8 mouse cellular contexts compared by ENCODE assay signal in genomic region chr7:105399058-105399934, GRCm38 (mm10). TPM values are rescaled to one million over a fixed set of nuclear protein-coding genes. Genes with fewer than 3 reads are reported as not detected.
DNase-seq lines count a peak whose midpoint lies in the region; ATAC-seq and TF ChIP-seq lines count a peak whose summit lies in the region.

No protein-coding gene starts in this region.

- no peaks in the 10 kb centered on the region for H3K27me3 ChIP-seq in hindbrain, embryonic 12.5 days

- H3K4me2 ChIP-seq in hindbrain, embryonic 12.5 days (replicated peaks): peak overlapping the region; percentile 72

- TF ChIP-seq POLR2A in lung, adult 2 months (IDR thresholded peaks at IDR 0.05; ENCODE audit: borderline replicate concordance, extremely low read depth, low read depth, low read length): no peak

- peak overlapping the region; percentile 56 for H3K27ac ChIP-seq in hindbrain, embryonic 12.5 days

- WGBS in lung, adult 2 months: 1% methylated on average over 25 of the region's 25 CpGs
- under 1% methylated on average over 25 of the region's 25 CpGs for WGBS in hindbrain, embryonic 12.5 days

- peaks cover 3% of the 10 kb centered on the region; the same call in 1 of the 2 replicates for H3K36me3 ChIP-seq in hindbrain, embryonic 12.5 days

- no peak for TF ChIP-seq CTCF in lung, adult 2 months (IDR thresholded peaks at IDR 0.05; ENCODE audit: insufficient read depth, low read length)

- no peaks in the 10 kb centered on the region for H3K9me3 ChIP-seq in hindbrain, embryonic 12.5 days (replicated peaks)

- ATAC-seq in hindbrain, embryonic 12.5 days (ENCODE audit: low FRiP score): peak; percentile 65; the same call in 1 of the 2 replicates

- H3K9ac ChIP-seq in hindbrain, embryonic 12.5 days: peak overlapping the region; percentile 82

- no peak for DNase-seq in lung, adult 2 months
- DNase-seq in lung, postnatal 10 days: no peak
- peak; percentile 8 for DNase-seq in c-Kit-negative CD71-positive TER-119-positive erythroid progenitor cells, embryonic 14.5 days (ENCODE audit: low read depth, low spot score)
- peak; percentile 6 for DNase-seq in lung, postnatal 36 days
- no peak for DNase-seq in adrenal gland, adult (ENCODE audit: inconsistent age in 2 of 2, low spot score in 1 of 2)
- no peak for DNase-seq in urinary bladder, postnatal 4 days (ENCODE audit: low spot score in 2 of 2)
- no peak for DNase-seq in thymus, postnatal 14 days

- H3K4me3 ChIP-seq in lung, adult 2 months (replicated peaks; ENCODE audit: extremely low read depth, low read depth, low read length): peak overlapping the region; percentile 89
- H3K4me3 ChIP-seq in hindbrain, embryonic 12.5 days: peak overlapping the region; percentile 62

- H3K4me1 ChIP-seq in lung, adult 2 months (ENCODE audit: control insufficient read depth, insufficient read depth, low read length): peaks cover 10% of the 10 kb centered on the region
- peaks cover 6% of the 10 kb centered on the region; the same call in 1 of the 2 replicates for H3K4me1 ChIP-seq in hindbrain, embryonic 12.5 days

RNA-seq across cellular contexts. Expression of gene Fam160a2, which starts 0.6 kb away (rescaled TPM):
- 46.7 and 57.9 TPM in 2 replicates for polyA plus RNA-seq in lung, adult 2 months (2012; rRNA removed)
- polyA plus RNA-seq in hindbrain, embryonic 12.5 days (2016; fragmentation: Nextera tagmentation; extraction: Ambion mirVana): 41.6 and 44.7 TPM in 2 replicates

RNA-seq across cellular contexts. Expression of gene Cnga4, which starts 5.1 kb away (rescaled TPM):
- 0.12 and 0.14 TPM in 2 replicates for polyA plus RNA-seq in lung, adult 2 months (2012; rRNA removed)
- 0.19 TPM in 1 of 2 replicates, not detected in the other for polyA plus RNA-seq in hindbrain, embryonic 12.5 days (2016; fragmentation: Nextera tagmentation; extraction: Ambion mirVana)

RNA-seq across cellular contexts. Expression of gene Gm5901, which starts 24.5 kb away (rescaled TPM):
- not detected in 2 replicates for polyA plus RNA-seq in lung, adult 2 months (2012; rRNA removed)
- polyA plus RNA-seq in hindbrain, embryonic 12.5 days (2016; fragmentation: Nextera tagmentation; extraction: Ambion mirVana): not detected in 2 replicates

RNA-seq across cellular contexts. Expression of gene Cckbr, which starts 26.2 kb away (rescaled TPM):
- not detected in 2 replicates for polyA plus RNA-seq in lung, adult 2 months (2012; rRNA removed)
- 0.46 and 0.92 TPM in 2 replicates for polyA plus RNA-seq in hindbrain, embryonic 12.5 days (2016; fragmentation: Nextera tagmentation; extraction: Ambion mirVana)

RNA-seq across cellular contexts. Expression of gene Olfr692, which starts 31.3 kb away (rescaled TPM):
- polyA plus RNA-seq in lung, adult 2 months (2012; rRNA removed): not detected in 2 replicates
- polyA plus RNA-seq in hindbrain, embryonic 12.5 days (2016; fragmentation: Nextera tagmentation; extraction: Ambion mirVana): not detected in 2 replicates

Comparison
In these comparisons a context has a peak if more than half of its experiments do, and no peak if none do; other contexts are left out.
1. DNase-seq: peak in c-Kit-negative CD71-positive TER-119-positive erythroid progenitor cells, embryonic 14.5 days (single experiment) and lung, postnatal 36 days (single experiment); none in lung, adult 2 months (single experiment), lung, postnatal 10 days (single experiment), adrenal gland, adult (0 of 2), urinary bladder, postnatal 4 days (0 of 2) and thymus, postnatal 14 days (single experiment).